Mouse (Mus musculus) cortical plate, adult 2 months (tissue): ENCODE results near the gene Ifna13.

Experiments
- CTCF ChIP-seq: fragments of 200-500 bp; IDR thresholded peaks from 2 replicates; pipeline ENCODE4 v1.5.1; 2011; ENCODE audit warnings: mild to moderate bottlenecking, control low read depth, low read length; ENCODE audit not compliant: insufficient read depth; ENCODE audit errors: extremely low read depth
- POLR2A ChIP-seq: fragments of 200-500 bp; IDR thresholded peaks from 2 replicates; pipeline ENCODE4 v1.6.1; 2011; ENCODE audit warnings: mild to moderate bottlenecking, low read length, control low read depth; ENCODE audit not compliant: insufficient read depth; ENCODE audit errors: extremely low read depth

GRCm38 (mm10) chr4:88692537-88692936 is 48.3 kb upstream of the Ifna13 start:
- TF ChIP-seq CTCF: no peak
- TF ChIP-seq POLR2A: no peak
